Mouse (Mus musculus) midbrain, embryonic 13.5 days (tissue): ENCODE measurements at regions not wholly inside any gene's neighbourhood (a gene's known extent, or its start where the extent isn't known, plus 50 kb on each side); places are given as distances from the start of the nearest gene placed in this dataset.
A peak's percentile ranks its signal among the peaks of the same experiment; 100 is the strongest.

Source experiments
- ATAC-seq: fragments of 200-750 bp; cut with Nextera tagmentation; 2 replicates; pipeline ENCODE4 v1.8.0; 2017; ENCODE audit warnings: mild to moderate bottlenecking, moderate TSS enrichment, moderate library complexity
- H3K27ac ChIP-seq: fragments of 300-500 bp; sonication (generic); 2 replicates; pipeline ENCODE4 v1.5.1; 2015; ENCODE audit warnings: inconsistent platforms, mild to moderate bottlenecking, moderate library complexity
- H3K27me3 ChIP-seq: fragments of 300-500 bp; sonication (generic); 2 replicates; pipeline ENCODE4 v1.6.1; 2015; ENCODE audit warnings: mild to moderate bottlenecking, inconsistent platforms
- H3K36me3 ChIP-seq: fragments of 300-500 bp; sonication (generic); 2 replicates; pipeline ENCODE4 v1.6.1; 2015; ENCODE audit warnings: mild to moderate bottlenecking, inconsistent platforms
- H3K4me1 ChIP-seq: fragments of 300-500 bp; sonication (generic); replicated peaks from 2 replicates; pipeline ENCODE4 v1.6.1; 2015; ENCODE audit warnings: inconsistent platforms
- H3K4me2 ChIP-seq: fragments of 300-500 bp; sonication (generic); replicated peaks from 2 replicates; pipeline ENCODE4 v1.6.1; 2015; ENCODE audit warnings: moderate library complexity, mild to moderate bottlenecking, inconsistent platforms
- H3K4me3 ChIP-seq: fragments of 300-500 bp; sonication (generic); replicated peaks from 2 replicates; pipeline ENCODE4 v1.5.1; 2015; ENCODE audit warnings: mild to moderate bottlenecking, inconsistent platforms
- H3K9ac ChIP-seq: fragments of 300-500 bp; sonication (generic); replicated peaks from 2 replicates; pipeline ENCODE4 v1.6.1; 2015; ENCODE audit warnings: mild to moderate bottlenecking, inconsistent platforms
- H3K9me3 ChIP-seq: fragments of 300-500 bp; sonication (generic); 2 replicates; pipeline ENCODE4 v1.6.1; 2016; ENCODE audit warnings: mild to moderate bottlenecking, inconsistent platforms
- WGBS: fragments of 180-500 bp; shearing (Covaris S2); methylation state at CpG from one replicate; pipeline ENCODE4 v1.1.7; 2015; 5-methylcytosine and 5-hydroxymethylcytosine counted together

- ATAC-seq: no peak
- no peak overlapping the region for H3K4me3 ChIP-seq
- no peaks in the 10 kb centered on the region for H3K9me3 ChIP-seq
- WGBS: 94% methylated on average over 10 of the region's 10 CpGs
- no peaks in the 10 kb centered on the region for H3K36me3 ChIP-seq
- no peak overlapping the region for H3K4me2 ChIP-seq
- peaks cover 21% of the 10 kb centered on the region for H3K4me1 ChIP-seq
- no peak overlapping the region for H3K27ac ChIP-seq
- no peaks in the 10 kb centered on the region for H3K27me3 ChIP-seq
- no peak overlapping the region for H3K9ac ChIP-seq
These were observed 208.7 kb downstream of the Rpl10-ps3 start for GRCm38 (mm10) chr9:50135939-50136635.

GRCm38 (mm10) chr9:50124241-50124640 lies 220.5 kb downstream of the Rpl10-ps3 start:
- Histone ChIP-seq H3K4me2 (no peak overlapping the region), H3K4me3 (no peak overlapping the region), H3K36me3 (no peaks in the 10 kb centered on the region), H3K27ac (no peak overlapping the region), H3K27me3 (no peaks in the 10 kb centered on the region), H3K9me3 (no peaks in the 10 kb centered on the region), H3K9ac (no peak overlapping the region), H3K4me1 (peaks cover 10% of the 10 kb centered on the region)
- 15% methylated on average over 4 of the region's 4 CpGs for WGBS
- no peak for ATAC-seq

- H3K9me3 ChIP-seq: no peaks in the 10 kb centered on the region
- no peak overlapping the region for H3K27ac ChIP-seq
- H3K4me1 ChIP-seq: peaks cover 10% of the 10 kb centered on the region
- H3K4me3 ChIP-seq: no peak overlapping the region
- no peak for ATAC-seq
- no peaks in the 10 kb centered on the region for H3K36me3 ChIP-seq
- no peak overlapping the region for H3K4me2 ChIP-seq
- WGBS: 88% methylated on average over 9 of the region's 9 CpGs
- H3K27me3 ChIP-seq: no peaks in the 10 kb centered on the region
- no peak overlapping the region for H3K9ac ChIP-seq
These were observed 223.8 kb downstream of the Rpl10-ps3 start for GRCm38 (mm10) chr9:50120820-50121599.

- H3K27ac ChIP-seq: no peak overlapping the region
- H3K27me3 ChIP-seq: no peaks in the 10 kb centered on the region
- H3K9ac ChIP-seq: no peak overlapping the region
- WGBS: 92% methylated on average over 5 of the region's 5 CpGs
- ATAC-seq: no peak
- peaks cover 8% of the 10 kb centered on the region for H3K4me1 ChIP-seq
- no peak overlapping the region for H3K4me2 ChIP-seq
- H3K9me3 ChIP-seq: no peaks in the 10 kb centered on the region
- H3K36me3 ChIP-seq: no peaks in the 10 kb centered on the region
- H3K4me3 ChIP-seq: no peak overlapping the region
These were observed 225.4 kb downstream of the Rpl10-ps3 start for GRCm38 (mm10) chr9:50119412-50119811.

- no peak overlapping the region for H3K27ac ChIP-seq
- WGBS: 79% methylated on average over 6 of the region's 6 CpGs
- no peak for ATAC-seq
- H3K27me3 ChIP-seq: no peaks in the 10 kb centered on the region
- H3K9ac ChIP-seq: no peak overlapping the region
- H3K36me3 ChIP-seq: no peaks in the 10 kb centered on the region
- H3K9me3 ChIP-seq: no peaks in the 10 kb centered on the region
- H3K4me2 ChIP-seq: no peak overlapping the region
- H3K4me3 ChIP-seq: no peak overlapping the region
- H3K4me1 ChIP-seq: no peaks in the 10 kb centered on the region
These were observed 226.2 kb downstream of the Rpl10-ps3 start for GRCm38 (mm10) chr9:50118578-50118977.

- Histone ChIP-seq H3K4me3 (no peak overlapping the region), H3K4me1 (peaks cover 9% of the 10 kb centered on the region), H3K36me3 (no peaks in the 10 kb centered on the region), H3K4me2 (no peak overlapping the region), H3K9me3 (no peaks in the 10 kb centered on the region), H3K27me3 (no peaks in the 10 kb centered on the region), H3K27ac (0 out of 2 replicates have a peak overlapping the region, but pooled peaks have one; percentile 0), H3K9ac (no peak overlapping the region)
- WGBS: 35% methylated on average over 4 of the region's 4 CpGs
- ATAC-seq: peak; percentile 58; the same call in 1 of the 2 replicates
These were observed 238.2 kb downstream of the Rpl10-ps3 start for GRCm38 (mm10) chr9:50106551-50106950.

- H3K27ac ChIP-seq: no peak overlapping the region
- H3K27me3 ChIP-seq: no peaks in the 10 kb centered on the region
- H3K9ac ChIP-seq: no peak overlapping the region
- no peak for ATAC-seq
- H3K4me1 ChIP-seq: peaks cover 9% of the 10 kb centered on the region
- no peak overlapping the region for H3K4me2 ChIP-seq
- no peak overlapping the region for H3K4me3 ChIP-seq
- no peaks in the 10 kb centered on the region for H3K9me3 ChIP-seq
- 13% methylated on average over 1 of the region's 1 CpGs for WGBS
- no peaks in the 10 kb centered on the region for H3K36me3 ChIP-seq
These were observed 242.0 kb downstream of the Rpl10-ps3 start for GRCm38 (mm10) chr9:50102766-50103165.

- Histone ChIP-seq H3K4me3 (no peak overlapping the region), H3K27ac (no peak overlapping the region), H3K27me3 (no peaks in the 10 kb centered on the region), H3K9me3 (no peaks in the 10 kb centered on the region), H3K9ac (no peak overlapping the region), H3K4me2 (no peak overlapping the region), H3K4me1 (peaks cover under 1% of the 10 kb centered on the region; the same call in 1 of the 2 replicates), H3K36me3 (no peaks in the 10 kb centered on the region)
- no peak for ATAC-seq
- WGBS: 100% methylated on average over 1 of the region's 1 CpGs
These were observed 243.7 kb downstream of the Rpl10-ps3 start for GRCm38 (mm10) chr9:50101061-50101460.

- no peak overlapping the region for H3K9ac ChIP-seq
- no peak for ATAC-seq
- H3K4me3 ChIP-seq: no peak overlapping the region
- no peak overlapping the region for H3K27ac ChIP-seq
- no peaks in the 10 kb centered on the region for H3K4me1 ChIP-seq
- no peaks in the 10 kb centered on the region for H3K9me3 ChIP-seq
- WGBS: 81% methylated on average over 8 of the region's 8 CpGs
- no peak overlapping the region for H3K4me2 ChIP-seq
- no peaks in the 10 kb centered on the region for H3K36me3 ChIP-seq
- H3K27me3 ChIP-seq: no peaks in the 10 kb centered on the region
These were observed 253.8 kb downstream of the Rpl10-ps3 start for GRCm38 (mm10) chr9:50090968-50091367.

GRCm38 (mm10) chr9:50089916-50090315 lies 254.9 kb downstream of the Rpl10-ps3 start:
- 82% methylated on average over 3 of the region's 3 CpGs for WGBS
- H3K9ac ChIP-seq: no peak overlapping the region
- ATAC-seq: no peak
- H3K4me3 ChIP-seq: no peak overlapping the region
- no peaks in the 10 kb centered on the region for H3K27me3 ChIP-seq
- no peaks in the 10 kb centered on the region for H3K36me3 ChIP-seq
- no peak overlapping the region for H3K4me2 ChIP-seq
- H3K4me1 ChIP-seq: no peaks in the 10 kb centered on the region
- no peaks in the 10 kb centered on the region for H3K9me3 ChIP-seq
- H3K27ac ChIP-seq: no peak overlapping the region

GRCm38 (mm10) chr9:50080205-50080604 lies 264.6 kb downstream of the Rpl10-ps3 start:
- H3K9ac ChIP-seq: no peak overlapping the region
- H3K27ac ChIP-seq: no peak overlapping the region
- H3K4me2 ChIP-seq: no peak overlapping the region
- H3K4me1 ChIP-seq: no peaks in the 10 kb centered on the region
- H3K4me3 ChIP-seq: no peak overlapping the region
- no peaks in the 10 kb centered on the region for H3K9me3 ChIP-seq
- WGBS: 80% methylated on average over 3 of the region's 3 CpGs
- no peak for ATAC-seq
- no peaks in the 10 kb centered on the region for H3K27me3 ChIP-seq
- H3K36me3 ChIP-seq: no peaks in the 10 kb centered on the region

GRCm38 (mm10) chr9:50068576-50068975 lies 269.9 kb upstream of the Ncam1 start:
- ATAC-seq: no peak
- no peak overlapping the region for H3K4me3 ChIP-seq

More at GRCm38 (mm10) chr9:50068576-50068975, 269.9 kb upstream of the Ncam1 start:
- 58% methylated on average over 2 of the region's 2 CpGs for WGBS
- H3K27ac ChIP-seq: no peak overlapping the region
- H3K9me3 ChIP-seq: no peaks in the 10 kb centered on the region
- H3K27me3 ChIP-seq: no peaks in the 10 kb centered on the region
- H3K9ac ChIP-seq: no peak overlapping the region
- no peaks in the 10 kb centered on the region for H3K4me1 ChIP-seq
- H3K36me3 ChIP-seq: no peaks in the 10 kb centered on the region
- no peak overlapping the region for H3K4me2 ChIP-seq
